Mouse (Mus musculus) forebrain, embryonic 16.5 days (tissue): ENCODE results near the gene Rtn4. TPM values are rescaled to one million over a fixed set of nuclear protein-coding genes. Genes with fewer than 3 reads are reported as not detected.
A peak's percentile ranks its signal among the peaks of the same experiment; 100 is the strongest.

Experiments
- ATAC-seq: fragments of 200-750 bp; cut with Nextera tagmentation; 2 replicates; pipeline ENCODE4 v1.8.0; 2017; ENCODE audit warnings: mild to moderate bottlenecking, moderate library complexity
- H3K27ac ChIP-seq: fragments of 300-500 bp; sonication (generic); 2 replicates; pipeline ENCODE4 v1.5.1; 2014; ENCODE audit warnings: low read length, control low read depth
- H3K27me3 ChIP-seq: fragments of 300-500 bp; sonication (generic); replicated peaks from 2 replicates; pipeline ENCODE4 v1.6.1; 2014; ENCODE audit warnings: low read length; ENCODE audit not compliant: control insufficient read depth, insufficient read depth
- H3K36me3 ChIP-seq: fragments of 300-500 bp; sonication (generic); 2 replicates; pipeline ENCODE4 v1.6.1; 2014; ENCODE audit not compliant: control insufficient read depth, insufficient read depth
- H3K4me1 ChIP-seq: fragments of 300-500 bp; sonication (generic); replicated peaks from 2 replicates; pipeline ENCODE4 v1.6.1; 2014; ENCODE audit warnings: low read length; ENCODE audit not compliant: control insufficient read depth, insufficient read depth
- H3K4me2 ChIP-seq: fragments of 300-500 bp; sonication (generic); 2 replicates; pipeline ENCODE4 v1.6.1; 2014; ENCODE audit warnings: mild to moderate bottlenecking, low read length, control low read depth
- H3K4me3 ChIP-seq: fragments of 300-500 bp; sonication (generic); replicated peaks from 2 replicates; pipeline ENCODE4 v1.5.1; 2014; ENCODE audit warnings: mild to moderate bottlenecking, low read length, control low read depth
- H3K9ac ChIP-seq: fragments of 300-500 bp; sonication (generic); replicated peaks from 2 replicates; pipeline ENCODE4 v1.6.1; 2014; ENCODE audit warnings: low read depth, low read length, control low read depth
- H3K9me3 ChIP-seq: fragments of 300-500 bp; sonication (generic); 2 replicates; pipeline ENCODE4 v1.6.1; 2016; ENCODE audit warnings: low read length; ENCODE audit not compliant: control insufficient read depth
- WGBS: fragments of 180-500 bp; shearing (Covaris S2); extraction: QIAGEN DNeasy Blood & Tissue Kit; methylation state at CpG from one replicate; pipeline ENCODE4 v1.1.7; 2014; 5-methylcytosine and 5-hydroxymethylcytosine counted together
- polyA plus RNA-seq: library from polyadenylated mRNA; unstranded; fragments of >200 nt; fragmentation: Nextera tagmentation; extraction: Ambion mirVana; gene quantifications from 2 replicates; pipeline ENCODE4 v1.2.1, GENCODE M21; 2015

The Rtn4 gene
- polyA plus RNA-seq, 1 experiment from 2014 or later: 134 TPM

DNA sequence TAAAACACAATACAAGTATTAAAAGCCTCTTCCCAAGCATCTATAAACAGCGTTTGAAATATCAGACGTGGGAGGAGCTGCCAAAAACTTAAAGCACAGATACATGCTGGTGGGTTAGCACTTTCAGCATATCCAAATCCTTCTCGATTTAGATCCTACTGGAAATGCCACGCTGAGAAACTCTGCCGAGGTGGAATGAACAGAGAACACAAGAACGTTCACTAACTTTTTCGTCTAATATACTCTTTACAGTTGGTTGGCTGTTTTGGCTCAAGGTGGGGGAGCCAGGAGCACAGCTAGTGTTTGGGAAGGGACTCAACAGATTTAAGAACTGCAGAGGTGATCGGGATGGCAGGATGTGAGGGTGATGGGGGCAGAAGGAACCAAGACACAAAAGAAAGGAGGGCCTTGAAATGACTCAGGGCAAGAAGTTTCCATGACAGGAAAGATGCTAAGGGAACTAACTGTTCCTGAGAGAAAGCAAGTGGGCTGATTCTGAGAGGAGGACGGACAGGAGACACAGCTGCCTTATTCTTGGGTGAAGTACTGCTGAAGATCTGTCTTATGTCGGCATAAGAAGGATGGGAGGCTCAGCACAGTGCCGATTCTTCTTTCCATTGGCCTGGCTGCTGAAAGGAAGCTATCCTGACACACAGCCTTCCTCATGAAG lies 73.7 kb downstream of the Rtn4 start:
- Histone ChIP-seq H3K4me3 (no peak overlapping the region), H3K9me3 (no peaks in the 10 kb centered on the region), H3K27ac (no peak overlapping the region), H3K4me2 (no peak overlapping the region), H3K36me3 (no peaks in the 10 kb centered on the region), H3K9ac (no peak overlapping the region), H3K27me3 (no peaks in the 10 kb centered on the region), H3K4me1 (no peaks in the 10 kb centered on the region)
- ATAC-seq: no peak
- 84% methylated on average over 11 of the region's 11 CpGs for WGBS

- no peaks in the 10 kb centered on the region for H3K9me3 ChIP-seq
- H3K27me3 ChIP-seq: no peaks in the 10 kb centered on the region
- H3K4me2 ChIP-seq: no peak overlapping the region
- H3K27ac ChIP-seq: no peak overlapping the region
- no peak overlapping the region for H3K9ac ChIP-seq
- H3K4me1 ChIP-seq: no peaks in the 10 kb centered on the region
- ATAC-seq: no peak
- H3K36me3 ChIP-seq: no peaks in the 10 kb centered on the region
- no peak overlapping the region for H3K4me3 ChIP-seq
Observed at GRCm38 (mm10) chr11:29768523-29768922, 75.8 kb downstream of the Rtn4 start.

DNA sequence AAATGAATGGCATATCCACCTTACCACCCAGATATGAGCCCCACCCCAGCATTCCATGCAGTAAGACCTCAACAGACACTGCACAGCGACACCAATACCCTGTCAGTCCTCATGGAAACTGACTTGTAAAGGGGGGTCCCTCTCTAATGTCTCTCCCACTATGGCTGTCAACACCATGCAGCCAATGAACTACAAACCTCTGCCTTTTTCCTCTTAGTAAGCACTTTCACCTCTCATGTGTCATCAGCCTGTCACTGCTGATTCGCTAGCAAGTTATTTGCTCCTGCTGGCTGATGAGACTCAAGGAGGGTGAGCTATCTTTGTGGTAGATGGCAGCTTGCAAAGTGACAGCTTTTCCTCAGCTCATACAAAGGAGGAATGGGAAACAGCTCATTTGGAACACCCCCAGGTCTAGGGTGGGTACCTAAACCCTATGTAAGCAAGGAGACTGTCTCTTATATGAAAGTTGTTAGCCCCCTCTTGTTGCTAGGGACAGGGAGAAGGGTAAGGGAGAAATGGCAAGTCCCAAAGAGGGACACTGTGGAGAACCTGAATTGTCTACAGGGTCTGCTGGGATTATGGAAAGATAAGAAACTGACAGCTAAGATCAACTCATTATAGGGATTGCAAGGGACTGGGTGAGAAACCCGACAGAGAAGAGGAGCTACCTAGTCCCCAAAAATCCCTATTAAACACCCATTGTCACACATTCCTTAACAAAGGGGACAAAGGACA lies 78.1 kb downstream of the Rtn4 start:
- ATAC-seq: peak; percentile 29; the same call in 1 of the 2 replicates
- Histone ChIP-seq H3K9ac (no peak overlapping the region), H3K9me3 (no peaks in the 10 kb centered on the region), H3K27me3 (no peaks in the 10 kb centered on the region), H3K4me1 (peaks cover 2% of the 10 kb centered on the region; the same call in 1 of the 2 replicates), H3K27ac (no peak overlapping the region), H3K4me2 (no peak overlapping the region), H3K4me3 (no peak overlapping the region), H3K36me3 (no peaks in the 10 kb centered on the region)
- 56% methylated on average over 3 of the region's 3 CpGs for WGBS

DNA sequence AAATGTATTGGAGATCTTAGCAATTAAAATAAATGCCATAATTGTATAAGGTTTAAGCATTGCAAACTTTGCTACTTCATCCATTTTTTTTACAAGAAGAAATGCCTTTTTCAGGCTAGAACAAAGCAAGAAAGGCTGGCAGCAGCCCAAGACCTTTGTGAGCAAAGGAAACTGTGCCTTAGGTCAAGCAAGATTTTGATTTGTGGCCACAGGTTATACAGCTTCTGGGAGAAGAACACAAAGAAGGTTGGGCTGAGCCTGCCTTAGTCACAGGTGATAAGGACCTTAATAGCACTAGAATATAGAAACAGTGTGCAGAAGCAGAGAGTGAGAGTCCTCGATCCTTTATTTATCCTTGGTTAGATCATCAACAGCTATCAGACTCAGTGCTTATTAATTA lies 79.5 kb downstream of the Rtn4 start:
- Histone ChIP-seq H3K9me3 (no peaks in the 10 kb centered on the region), H3K4me3 (no peak overlapping the region), H3K4me1 (peaks cover 2% of the 10 kb centered on the region; the same call in 1 of the 2 replicates), H3K4me2 (no peak overlapping the region), H3K27ac (no peak overlapping the region), H3K9ac (no peak overlapping the region), H3K36me3 (no peaks in the 10 kb centered on the region), H3K27me3 (no peaks in the 10 kb centered on the region)
- 72% methylated on average over 1 of the region's 1 CpGs for WGBS
- ATAC-seq: no peak

GRCm38 (mm10) chr11:29774296-29774695 lies 81.5 kb downstream of the Rtn4 start:
- H3K9ac ChIP-seq: no peak overlapping the region
- no peaks in the 10 kb centered on the region for H3K9me3 ChIP-seq
- H3K4me2 ChIP-seq: no peak overlapping the region
- no peaks in the 10 kb centered on the region for H3K36me3 ChIP-seq
- ATAC-seq: peak; percentile 85
- peaks cover 2% of the 10 kb centered on the region; the same call in 1 of the 2 replicates for H3K4me1 ChIP-seq
- WGBS: 29% methylated on average over 2 of the region's 2 CpGs
- H3K27me3 ChIP-seq: no peaks in the 10 kb centered on the region
- no peak overlapping the region for H3K4me3 ChIP-seq
- H3K27ac ChIP-seq: peak overlapping the region; percentile 35; the same call in 1 of the 2 replicates

DNA sequence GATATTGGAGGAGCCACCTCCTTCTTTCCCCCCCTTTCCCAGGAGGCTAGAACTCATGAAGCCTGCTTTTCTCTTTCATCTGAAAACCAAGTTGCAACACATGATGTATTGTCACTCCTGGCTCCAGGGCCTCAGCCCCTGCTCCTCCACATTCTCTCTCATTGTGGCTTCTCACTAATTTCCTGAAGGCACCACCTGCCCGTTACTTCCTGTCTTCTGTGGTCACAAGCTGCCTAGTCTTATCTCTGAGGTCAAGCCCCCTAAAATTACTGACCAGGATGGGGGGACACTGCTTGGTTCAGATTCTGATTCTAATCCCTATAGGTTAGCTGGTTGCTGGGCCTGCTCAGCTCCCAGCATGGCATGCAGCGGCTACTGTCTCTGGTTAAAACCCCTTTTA lies 82.0 kb downstream of the Rtn4 start:
- H3K36me3 ChIP-seq: no peaks in the 10 kb centered on the region
- no peak overlapping the region for H3K9ac ChIP-seq
- H3K27ac ChIP-seq: peak overlapping the region; percentile 35; the same call in 1 of the 2 replicates
- no peak overlapping the region for H3K4me2 ChIP-seq
- WGBS: 71% methylated on average over 2 of the region's 2 CpGs
- peaks cover 2% of the 10 kb centered on the region; the same call in 1 of the 2 replicates for H3K4me1 ChIP-seq
- no peak for ATAC-seq
- no peaks in the 10 kb centered on the region for H3K27me3 ChIP-seq
- no peak overlapping the region for H3K4me3 ChIP-seq
- no peaks in the 10 kb centered on the region for H3K9me3 ChIP-seq

DNA sequence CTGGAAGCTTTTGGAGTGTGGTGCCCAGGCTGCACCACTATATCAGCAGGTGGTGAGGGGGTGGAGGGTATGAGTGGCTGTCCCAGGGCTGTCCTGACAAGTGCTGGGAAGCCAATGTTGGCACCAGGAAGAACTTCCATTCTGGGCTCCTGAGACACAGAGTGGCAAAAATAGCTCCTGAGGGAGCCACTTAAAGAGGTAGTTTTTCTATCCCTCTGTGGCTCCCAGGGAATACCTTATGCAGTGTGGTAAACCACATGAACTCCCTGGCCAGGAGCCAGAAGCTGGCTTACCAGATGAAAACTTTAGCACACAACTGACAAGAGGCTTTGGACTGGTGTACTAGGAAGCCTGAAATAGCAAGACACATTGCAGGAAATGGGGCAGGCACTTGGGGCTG lies 85.2 kb downstream of the Rtn4 start:
- peaks cover 2% of the 10 kb centered on the region; the same call in 1 of the 2 replicates for H3K4me1 ChIP-seq
- H3K9me3 ChIP-seq: no peaks in the 10 kb centered on the region
- no peak overlapping the region for H3K9ac ChIP-seq
- H3K4me3 ChIP-seq: no peak overlapping the region
- H3K4me2 ChIP-seq: no peak overlapping the region
- H3K27me3 ChIP-seq: no peaks in the 10 kb centered on the region
- no peaks in the 10 kb centered on the region for H3K36me3 ChIP-seq
- no peak for ATAC-seq
- no peak overlapping the region for H3K27ac ChIP-seq

- 59% methylated on average over 3 of the region's 3 CpGs for whole genome bisulfite sequencing
- Histone ChIP-seq H3K4me3 (no peak overlapping the region), H3K4me1 (peaks cover 2% of the 10 kb centered on the region; the same call in 1 of the 2 replicates), H3K27me3 (no peaks in the 10 kb centered on the region), H3K27ac (no peak overlapping the region), H3K9ac (no peak overlapping the region), H3K4me2 (no peak overlapping the region), H3K9me3 (no peaks in the 10 kb centered on the region), H3K36me3 (no peaks in the 10 kb centered on the region)
- no peak for ATAC-seq
Observed at GRCm38 (mm10) chr11:29778936-29779335, 86.2 kb downstream of the Rtn4 start.

- peaks cover 2% of the 10 kb centered on the region; the same call in 1 of the 2 replicates for H3K4me1 ChIP-seq
- no peaks in the 10 kb centered on the region for H3K9me3 ChIP-seq
- ATAC-seq: no peak
- H3K4me3 ChIP-seq: no peak overlapping the region
- H3K36me3 ChIP-seq: no peaks in the 10 kb centered on the region
- H3K27ac ChIP-seq: no peak overlapping the region
- no peaks in the 10 kb centered on the region for H3K27me3 ChIP-seq
- H3K4me2 ChIP-seq: no peak overlapping the region
- 33% methylated on average over 2 of the region's 2 CpGs for whole genome bisulfite sequencing
- no peak overlapping the region for H3K9ac ChIP-seq
Observed at GRCm38 (mm10) chr11:29779409-29780026, 86.8 kb downstream of the Rtn4 start.
